Mouse (Mus musculus) layer of hippocampus, adult 8-10 months (tissue): ENCODE data around the gene Kiss1r. TPM values are rescaled to one million over a fixed set of nuclear protein-coding genes. Genes with fewer than 3 reads are reported as not detected.

Source experiments
- DNase-seq, 2 experiments: peaks; one replicate each; pipeline ENCODE4 v3.0.0; 2022; ENCODE audit warnings: low spot score in 2 of 2
- total RNA-seq, 4 experiments: library from RNA; stranded (reverse); gene quantifications; 2 replicates each; pipeline ENCODE4 v1.2.4; 2022

Kiss1r gene
- total RNA-seq, 4 experiments from 2014 or later = 6.3 to 8.3 (median 7.6) TPM

DNA sequence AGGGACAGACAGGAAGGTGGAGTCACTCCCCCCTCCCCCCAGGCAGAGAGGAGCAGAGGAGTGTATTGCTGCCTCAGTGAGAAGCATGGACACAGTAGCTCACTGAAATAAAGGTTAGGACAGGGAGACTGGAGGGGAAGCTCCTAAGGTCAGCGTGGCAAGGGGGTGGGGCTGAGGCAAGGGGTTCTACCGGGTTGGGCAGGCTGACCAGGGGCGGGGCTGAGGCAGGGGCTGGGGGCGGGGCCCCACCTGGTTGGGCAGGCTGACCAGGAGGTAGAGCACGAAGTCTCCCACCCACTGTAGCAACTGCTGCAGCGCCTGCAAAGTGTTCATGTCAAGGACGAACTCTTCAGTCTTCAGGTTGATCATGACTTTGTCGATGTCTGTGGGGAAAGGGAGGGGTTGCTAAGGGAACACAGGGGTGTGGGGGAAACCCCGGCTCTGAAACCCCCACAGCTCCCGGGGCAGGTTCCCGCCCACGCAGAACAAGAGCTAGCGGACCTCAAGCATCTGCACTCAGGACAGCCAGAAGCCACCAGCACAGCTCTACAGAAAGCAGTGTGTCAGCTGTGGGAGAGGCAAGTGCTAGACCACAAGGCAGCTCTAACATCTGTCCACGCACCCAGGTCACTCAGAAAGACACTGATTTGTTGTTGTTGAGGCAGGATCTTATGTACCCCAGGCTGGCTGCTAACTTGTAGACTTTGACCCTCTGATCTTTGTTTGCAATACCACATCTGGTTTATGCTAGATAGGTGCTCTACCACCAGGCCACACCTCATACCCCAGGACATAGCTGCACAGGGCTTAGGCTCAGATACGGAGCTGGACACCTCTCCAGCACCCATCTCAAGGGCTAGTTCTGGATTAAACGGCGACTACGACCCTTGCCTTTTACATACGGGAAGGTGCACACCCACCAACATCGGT is 19.2 kb upstream of the Kiss1r start:
- no peak for DNase-seq

DNA sequence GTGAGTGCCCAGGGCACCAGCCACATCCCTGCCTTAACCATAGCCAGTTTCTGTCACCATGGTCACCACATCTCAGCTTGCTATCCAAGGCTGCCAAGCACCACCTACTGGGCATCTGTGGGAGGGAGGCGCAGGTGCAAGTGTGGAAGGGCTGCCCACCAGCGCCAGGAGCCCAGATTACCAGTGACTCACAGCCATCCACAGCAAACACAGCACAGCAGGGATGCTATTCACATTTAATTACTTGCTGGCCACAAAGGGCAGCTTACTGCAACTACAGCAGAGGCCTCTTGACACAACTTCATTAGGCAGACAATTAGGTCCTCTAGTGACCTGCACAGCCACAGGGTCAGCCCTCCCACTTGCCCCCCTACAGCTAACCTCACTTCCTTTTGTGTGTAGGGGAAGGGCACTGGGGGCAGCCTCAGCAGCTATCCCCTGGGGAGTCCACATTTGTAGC is 15.8 kb upstream of the Kiss1r start:
- peak; percentile 82 to 88 for DNase-seq

DNA sequence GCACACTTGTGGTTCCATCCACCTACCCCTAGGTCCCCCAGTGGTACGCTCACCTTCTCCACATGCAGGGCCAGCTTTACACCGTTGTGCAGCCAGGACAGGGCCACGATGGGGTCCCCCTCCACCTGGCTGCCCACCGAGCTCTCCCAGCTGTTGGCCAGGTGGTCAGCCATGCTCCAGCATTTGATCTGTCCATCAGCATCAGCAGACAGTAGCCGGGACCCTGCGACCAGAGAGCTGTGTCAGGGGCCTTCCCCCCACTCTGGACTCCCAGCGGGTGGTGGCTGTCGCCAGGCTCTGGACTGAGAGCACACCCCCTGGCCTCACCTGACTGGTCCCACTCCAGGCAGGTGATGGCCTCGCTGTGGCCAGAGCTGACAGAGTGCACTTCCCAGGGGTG is 10.1 kb upstream of the Kiss1r start:
- no peak for DNase-seq

DNA sequence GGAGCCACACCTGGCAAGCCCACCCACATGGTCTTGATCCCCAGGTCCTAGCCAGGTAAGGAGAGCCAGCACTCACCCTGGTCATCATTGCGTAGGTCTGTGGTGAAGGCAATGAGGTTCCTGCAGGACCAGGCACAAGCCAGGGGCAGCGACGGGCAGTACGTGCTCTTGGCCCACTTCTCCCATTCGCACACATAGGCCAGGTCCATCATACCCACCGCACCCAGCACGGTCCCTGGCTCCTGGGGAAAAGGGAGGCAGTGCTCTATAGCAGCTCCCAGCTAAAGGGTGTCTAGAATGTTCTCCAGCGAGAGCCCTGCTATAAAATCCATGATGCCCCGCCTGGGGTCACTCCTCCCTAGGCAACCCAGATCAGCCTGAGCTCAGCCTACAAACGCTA is 9.4 kb upstream of the Kiss1r start:
- DNase-seq = no peak

DNA sequence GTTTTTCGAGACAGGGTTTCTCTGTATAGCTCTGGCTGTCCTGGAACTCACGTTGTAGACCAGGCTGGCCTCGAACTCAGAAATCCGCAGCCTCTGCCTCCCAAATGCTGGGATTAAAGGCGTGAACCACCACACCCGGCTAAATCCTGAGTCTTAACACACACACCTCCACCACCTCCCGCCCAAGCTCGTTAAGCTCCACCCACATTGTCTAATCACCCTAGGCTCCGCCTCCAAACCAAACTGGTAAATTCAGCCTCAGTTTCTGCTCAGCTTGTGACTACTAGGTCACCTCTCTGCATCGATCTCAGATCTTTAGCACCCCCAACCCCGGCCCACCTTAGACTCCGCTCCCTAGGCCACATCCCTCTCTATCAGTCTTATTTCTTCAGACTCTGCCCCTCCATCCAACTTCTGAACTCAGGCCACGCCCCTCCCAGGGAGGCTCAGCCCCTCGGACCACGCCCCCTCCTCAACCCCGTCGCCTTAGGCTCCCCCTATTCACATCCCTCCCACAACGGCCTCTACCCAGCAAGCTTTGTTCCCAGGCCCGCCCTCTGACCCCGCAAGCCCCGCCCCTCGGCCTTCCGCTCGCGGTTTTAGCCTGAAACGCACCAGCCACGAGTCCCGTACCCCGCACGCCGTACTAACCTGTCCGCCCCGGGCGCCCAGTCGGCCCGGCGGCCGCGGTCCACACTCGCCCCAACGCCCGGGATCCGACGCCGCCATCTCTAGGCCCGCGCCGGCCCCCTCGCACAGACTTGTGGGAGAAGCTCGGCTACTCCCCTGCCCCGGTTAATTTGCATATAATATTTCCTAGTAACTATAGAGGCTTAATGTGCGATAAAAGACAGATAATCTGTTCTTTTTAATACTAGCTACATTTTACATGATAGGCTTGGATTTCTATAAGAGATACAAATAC is 8.3 kb upstream of the Kiss1r start, which contains the start of gene Med16:
Gene Med16, minus strand, starts transcription at position 757 of the 925 bp plus-strand sequence.
- DNase-seq = peak; percentile 94

DNA sequence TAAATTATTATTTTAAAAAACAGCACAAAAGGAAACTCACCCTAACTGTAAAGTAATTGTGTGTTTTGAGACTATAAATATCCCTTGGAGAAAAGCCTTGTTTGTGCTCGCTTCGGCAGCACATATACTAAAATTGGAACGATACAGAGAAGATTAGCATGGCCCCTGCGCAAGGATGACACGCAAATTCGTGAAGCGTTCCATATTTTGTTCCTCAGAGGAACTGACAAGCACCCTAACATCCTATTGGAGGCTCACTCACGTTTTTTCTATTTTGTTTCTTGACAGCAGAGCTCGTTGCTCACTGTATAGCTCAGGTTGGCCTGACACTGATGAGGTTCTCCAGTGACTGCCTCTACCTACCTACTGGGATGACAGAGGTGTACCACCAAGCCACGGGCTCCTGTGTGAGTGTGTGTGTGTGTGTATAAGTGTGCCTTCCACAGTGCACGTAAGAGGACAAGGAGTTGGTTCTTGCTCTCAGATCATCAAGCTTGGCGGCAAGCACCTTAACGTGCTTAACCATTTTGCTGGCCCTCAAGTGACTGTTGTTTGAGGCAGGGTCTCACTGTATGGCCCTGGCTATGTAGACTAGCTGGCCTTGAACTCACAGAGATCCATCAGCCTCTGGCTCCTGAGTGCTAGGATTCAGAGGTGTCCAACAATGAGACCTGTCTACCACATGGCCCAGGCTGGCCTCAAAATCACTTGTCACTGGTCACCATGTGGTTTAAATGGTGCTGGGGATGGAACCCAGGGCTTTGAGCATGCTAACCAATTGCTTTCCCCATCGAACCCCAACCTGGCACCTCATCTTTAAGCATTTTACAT is 7.5 kb upstream of the Kiss1r start:
- peak; percentile 69 for DNase-seq

DNA sequence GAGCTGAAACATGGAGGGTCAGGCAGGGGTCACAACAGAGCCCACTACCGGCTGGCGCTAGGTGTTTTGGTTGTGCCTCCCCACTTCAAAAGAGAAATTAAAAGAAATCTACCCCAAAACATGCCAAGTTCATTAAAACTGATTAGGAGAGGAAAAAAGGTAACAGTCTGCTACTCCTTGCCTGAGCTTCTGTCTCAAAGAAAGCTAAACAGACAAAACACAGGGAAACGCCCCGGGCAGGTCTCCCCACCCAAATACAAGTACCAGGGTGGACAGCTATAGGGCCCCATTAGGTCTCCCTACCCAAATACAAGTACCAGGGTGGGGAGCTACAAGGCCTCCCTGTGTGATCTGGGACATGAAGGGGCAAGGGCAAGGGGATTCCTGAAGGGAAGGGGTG is 6.2 kb upstream of the Kiss1r start, which contains the start of gene Gm26602:
Gene Gm26602, plus strand, starts transcription at position 301 of the 400 bp plus-strand sequence.
- no peak for DNase-seq

DNA sequence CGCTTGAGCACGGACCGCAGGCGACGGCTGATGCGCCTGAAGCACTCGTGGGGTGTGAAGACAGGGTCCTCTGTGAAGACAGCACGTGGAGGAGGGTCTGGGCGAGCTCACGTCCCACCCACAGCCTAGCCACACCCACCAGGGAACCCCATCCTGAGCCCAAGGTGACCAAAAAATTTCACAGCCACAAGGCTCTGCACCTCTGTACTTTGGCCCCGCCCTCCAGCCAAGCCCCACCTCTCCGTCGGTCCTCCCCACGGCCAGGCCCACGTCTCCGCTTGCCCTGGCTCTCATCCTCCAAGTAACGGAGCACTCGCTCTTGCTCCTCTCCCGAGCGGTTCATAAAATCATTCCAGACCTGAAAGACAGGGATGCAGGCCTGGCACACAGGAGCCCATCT is 4.4 kb upstream of the Kiss1r start:
- DNase-seq = no peak

DNA sequence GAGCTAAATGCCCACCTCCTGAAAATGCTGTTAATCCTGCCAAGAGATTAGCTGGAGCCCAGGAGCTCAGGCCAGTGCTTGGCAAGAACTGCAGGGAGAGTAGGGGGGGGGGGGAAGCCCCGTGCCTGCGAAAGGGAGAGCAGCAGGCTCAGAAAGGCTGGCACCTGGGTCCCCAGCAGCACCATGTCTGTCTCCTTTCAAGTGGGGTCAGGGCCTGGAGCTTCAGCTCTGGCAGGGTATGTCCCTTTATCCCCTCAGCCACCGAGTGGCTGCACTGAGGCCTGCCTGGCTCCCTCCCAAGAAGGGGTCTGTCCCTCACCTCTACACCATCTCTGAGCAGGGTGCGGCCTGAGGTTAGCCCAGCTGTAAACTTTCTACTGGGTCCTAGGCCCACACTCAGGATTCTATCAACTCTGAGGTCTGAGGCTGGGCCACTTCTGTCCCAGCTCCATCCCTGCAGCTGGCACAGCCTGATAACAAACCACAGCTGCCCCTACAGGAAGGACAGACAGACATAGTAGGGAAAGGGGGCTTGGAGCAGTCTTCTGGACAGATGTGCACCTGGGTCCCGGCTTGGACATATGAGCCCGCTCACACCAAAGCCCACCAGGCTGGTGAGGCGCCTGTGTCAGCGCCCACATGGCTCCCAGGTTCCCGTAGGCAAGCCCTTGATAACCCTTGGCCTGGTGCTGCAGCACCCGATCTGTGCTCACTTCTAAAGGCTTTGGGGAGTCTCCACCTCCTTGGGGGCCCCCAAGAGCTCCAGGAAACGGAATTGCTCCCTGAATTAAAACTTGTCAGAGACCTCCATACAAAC is 2.4 kb upstream of the Kiss1r start:
- DNase-seq = no peak

DNA sequence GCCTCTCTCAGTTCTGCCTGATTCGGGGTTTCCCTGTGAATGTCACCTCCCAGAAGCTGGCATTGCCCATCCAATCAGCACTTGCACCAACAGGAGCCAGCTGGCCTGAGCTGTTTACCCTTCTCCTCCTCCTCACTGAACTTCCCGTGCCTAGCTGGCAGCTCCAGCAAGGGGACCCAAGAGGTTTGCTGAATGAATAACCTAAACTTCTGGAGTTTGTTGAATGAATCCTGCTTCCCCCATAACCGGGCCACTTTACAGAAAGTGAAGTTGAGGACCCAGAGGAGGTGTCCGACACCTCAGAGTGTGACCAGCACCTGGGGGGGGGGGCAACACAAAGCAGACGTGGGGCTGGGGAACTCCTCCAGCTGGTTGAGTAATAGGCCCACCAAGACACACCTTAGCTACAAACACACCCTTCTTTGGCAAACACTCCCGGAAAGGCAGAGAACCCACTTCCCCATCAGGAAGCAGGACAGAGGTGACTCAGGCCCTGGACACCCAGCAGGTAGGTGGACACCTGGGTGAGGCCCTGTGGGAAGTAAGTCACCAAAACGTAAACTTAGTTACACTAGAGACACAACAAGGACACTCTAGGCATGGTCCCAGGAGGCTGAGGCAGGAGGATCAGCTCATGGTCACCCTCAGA is 1.7 kb upstream of the Kiss1r start:
- no peak for DNase-seq

DNA sequence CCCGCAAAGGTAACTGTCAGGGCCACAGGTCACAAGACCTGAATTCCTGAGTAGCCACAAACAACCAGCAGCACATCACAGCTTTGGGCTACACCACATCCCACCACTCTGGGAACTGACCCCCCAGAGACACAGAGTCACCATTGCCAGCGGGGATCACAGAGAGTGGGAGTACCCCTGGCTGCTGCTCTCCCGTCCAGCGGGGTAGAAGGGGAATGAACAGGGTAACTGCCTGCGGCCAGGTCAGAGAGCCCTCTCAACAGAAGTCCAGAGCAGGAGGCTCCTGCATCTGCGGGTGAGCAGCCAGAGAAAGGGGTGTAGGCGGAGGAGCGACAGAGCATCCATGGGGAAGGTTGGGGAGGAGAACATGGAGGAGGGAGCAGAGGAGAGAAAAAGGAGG is 690 bp upstream of the Kiss1r start:
- DNase-seq = no peak

DNA sequence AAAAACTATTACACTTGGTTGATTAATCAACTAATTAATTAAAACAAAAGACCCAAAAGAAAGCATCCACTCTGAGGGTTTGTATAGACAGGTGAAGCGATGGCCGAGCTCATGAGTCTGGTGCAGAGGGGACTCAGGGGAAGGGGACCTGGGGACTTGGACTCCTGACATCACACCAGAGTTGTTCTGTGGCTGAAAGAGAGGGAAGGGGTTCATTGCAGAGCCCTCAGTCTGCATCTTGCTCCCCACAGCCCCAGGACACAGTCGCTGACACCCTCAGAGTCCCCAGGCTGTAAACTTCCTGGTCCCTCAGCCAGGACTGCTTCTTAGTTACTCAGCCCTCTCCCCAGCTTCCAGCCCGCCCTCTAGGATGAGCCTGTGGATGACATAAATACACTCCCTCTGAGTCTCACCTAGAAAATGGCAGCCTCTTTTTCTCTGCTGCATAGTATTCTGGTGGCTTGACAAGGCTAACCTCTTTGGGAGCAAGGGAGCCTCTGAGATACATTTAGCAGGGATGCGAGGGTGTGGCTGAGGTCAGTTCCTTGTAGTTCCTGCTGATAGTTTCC is 845 bp downstream of the Kiss1r start:
- DNase-seq = no peak

DNA sequence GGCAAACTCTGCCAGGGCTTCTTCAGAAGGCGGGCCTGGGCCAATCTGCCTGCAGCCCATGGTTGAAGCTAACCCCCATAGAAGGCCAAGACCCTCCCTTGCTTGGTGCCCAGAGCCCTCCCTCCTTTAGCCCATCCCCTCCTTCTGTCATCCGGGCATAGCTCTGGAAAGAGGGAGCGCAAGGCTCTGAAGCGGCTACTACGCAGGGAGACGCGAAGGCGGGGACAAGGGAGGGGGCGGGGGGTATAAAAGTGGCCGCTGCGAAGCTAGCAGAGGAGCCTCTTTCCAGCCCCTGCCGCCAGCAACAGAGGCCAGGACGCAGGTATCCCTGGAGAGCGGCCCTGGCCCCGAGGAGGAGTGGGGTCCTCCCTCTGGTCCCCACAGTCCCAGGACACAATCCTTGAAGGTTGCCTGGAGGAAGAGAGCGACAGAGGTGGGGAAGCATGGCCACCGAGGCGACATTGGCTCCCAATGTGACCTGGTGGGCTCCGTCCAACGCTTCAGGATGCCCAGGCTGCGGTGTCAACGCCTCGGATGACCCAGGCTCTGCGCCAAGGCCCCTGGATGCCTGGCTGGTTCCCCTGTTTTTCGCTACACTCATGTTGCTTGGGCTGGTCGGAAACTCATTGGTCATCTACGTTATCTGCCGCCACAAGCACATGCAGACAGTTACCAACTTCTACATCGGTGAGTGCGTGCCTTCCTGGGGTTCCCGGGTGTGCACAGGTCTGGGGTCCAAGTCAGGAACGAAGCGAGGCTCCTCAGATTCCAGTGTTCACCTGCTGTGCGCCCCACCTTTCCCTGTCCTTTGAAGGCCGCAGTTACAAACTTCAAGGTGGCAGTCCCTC is 1.7 kb downstream of the Kiss1r start:
- DNase-seq = no peak

DNA sequence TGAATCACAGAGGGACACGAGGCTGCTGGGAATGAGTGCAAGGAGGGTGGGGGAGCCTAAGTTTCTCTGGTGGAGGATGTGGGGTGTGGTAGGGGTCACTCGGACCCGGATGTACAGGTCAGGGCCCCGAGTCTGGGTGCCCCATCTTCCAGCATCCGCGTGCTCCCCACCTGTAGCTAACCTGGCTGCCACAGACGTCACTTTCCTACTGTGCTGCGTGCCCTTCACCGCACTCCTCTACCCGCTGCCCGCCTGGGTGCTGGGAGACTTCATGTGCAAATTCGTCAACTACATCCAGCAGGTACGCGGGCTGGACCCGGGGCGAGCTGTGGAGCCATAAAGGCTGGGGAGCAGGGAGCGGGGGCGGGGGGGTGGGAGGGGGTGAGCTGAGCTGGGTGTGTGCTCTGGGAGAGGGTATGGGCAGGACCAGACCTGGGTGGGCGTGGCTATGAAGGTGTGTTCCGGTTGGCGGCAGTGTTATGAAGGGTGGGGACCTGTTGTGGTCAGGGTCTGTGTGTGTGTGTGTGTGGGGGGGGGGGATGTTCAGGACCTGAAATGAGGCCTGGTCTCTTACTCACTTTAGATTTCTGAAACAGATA is 2.6 kb downstream of the Kiss1r start:
- no peak for DNase-seq

DNA sequence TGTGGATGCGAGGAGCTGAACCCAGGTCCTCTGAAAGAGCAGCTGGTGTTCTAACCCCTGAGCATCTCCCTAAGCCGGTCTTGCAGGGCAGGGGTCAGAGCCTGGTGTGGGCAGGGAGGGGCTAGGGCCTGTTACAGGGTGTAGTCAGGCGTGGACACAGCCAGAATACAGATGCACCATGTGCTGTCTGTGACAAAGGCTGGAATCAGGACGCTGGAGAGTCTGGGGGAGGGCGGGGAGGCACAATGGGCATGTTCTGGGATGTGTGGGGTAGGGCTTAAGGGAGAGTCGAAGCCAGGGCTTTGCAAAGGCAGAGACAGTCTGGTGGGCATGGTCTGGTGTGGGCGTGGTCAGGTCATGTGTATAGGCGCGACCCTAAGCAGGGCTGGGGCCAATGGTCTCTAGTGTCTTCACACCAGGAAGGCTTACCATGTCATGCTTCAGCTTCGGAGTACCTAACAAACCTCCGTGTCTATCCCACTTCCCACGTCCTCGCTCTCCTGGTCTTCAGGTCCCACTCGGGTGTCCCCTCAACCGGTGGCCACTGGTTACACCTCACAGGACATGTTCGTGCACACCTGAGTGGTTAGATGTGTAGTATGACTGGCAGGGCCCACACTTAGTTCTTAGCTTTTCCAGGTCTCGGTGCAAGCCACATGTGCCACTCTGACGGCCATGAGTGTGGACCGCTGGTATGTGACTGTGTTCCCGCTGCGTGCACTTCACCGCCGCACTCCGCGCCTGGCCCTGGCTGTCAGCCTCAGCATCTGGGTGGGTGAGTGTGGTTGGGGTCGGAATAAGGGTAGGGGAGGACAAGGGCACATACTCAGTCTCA is 3.5 kb downstream of the Kiss1r start:
- no peak for DNase-seq

DNA sequence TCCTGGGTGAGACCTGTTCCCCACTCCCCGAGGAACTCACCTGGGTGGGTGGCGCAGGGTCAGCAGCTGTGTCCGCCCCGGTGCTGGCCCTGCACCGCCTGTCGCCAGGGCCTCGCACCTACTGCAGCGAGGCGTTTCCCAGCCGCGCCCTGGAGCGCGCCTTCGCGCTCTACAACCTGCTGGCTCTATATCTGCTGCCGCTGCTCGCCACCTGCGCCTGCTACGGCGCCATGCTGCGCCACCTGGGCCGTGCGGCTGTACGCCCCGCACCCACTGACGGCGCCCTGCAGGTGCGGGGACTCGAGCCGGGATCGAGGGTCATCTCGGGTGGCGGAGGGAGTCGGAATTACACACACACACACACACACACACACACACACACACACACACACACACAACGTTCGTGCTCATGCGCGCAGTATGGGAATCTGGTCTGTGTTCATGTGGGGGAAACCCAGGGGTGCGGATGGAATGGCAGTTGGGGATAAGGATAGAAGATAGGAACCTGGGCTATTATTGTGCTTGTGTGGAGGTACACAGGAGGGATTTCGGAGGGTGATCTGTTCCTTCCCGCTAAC is 4.3 kb downstream of the Kiss1r start, which contains the start of gene R3hdm4:
Gene R3hdm4, minus strand, starts transcription at position 251 of the 578 bp plus-strand sequence.
- DNase-seq = no peak

DNA sequence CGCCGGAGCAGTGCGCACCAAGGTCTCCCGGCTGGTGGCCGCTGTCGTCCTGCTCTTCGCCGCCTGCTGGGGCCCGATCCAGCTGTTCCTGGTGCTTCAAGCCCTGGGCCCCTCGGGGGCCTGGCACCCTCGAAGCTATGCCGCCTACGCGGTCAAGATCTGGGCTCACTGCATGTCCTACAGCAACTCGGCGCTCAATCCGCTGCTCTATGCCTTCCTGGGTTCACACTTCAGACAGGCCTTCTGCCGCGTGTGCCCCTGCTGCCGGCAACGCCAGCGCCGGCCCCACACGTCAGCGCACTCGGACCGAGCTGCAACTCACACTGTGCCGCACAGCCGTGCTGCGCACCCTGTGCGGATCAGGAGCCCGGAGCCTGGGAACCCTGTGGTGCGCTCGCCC is 4.8 kb downstream of the Kiss1r start:
- DNase-seq = no peak
